In the genomic region with DNA sequence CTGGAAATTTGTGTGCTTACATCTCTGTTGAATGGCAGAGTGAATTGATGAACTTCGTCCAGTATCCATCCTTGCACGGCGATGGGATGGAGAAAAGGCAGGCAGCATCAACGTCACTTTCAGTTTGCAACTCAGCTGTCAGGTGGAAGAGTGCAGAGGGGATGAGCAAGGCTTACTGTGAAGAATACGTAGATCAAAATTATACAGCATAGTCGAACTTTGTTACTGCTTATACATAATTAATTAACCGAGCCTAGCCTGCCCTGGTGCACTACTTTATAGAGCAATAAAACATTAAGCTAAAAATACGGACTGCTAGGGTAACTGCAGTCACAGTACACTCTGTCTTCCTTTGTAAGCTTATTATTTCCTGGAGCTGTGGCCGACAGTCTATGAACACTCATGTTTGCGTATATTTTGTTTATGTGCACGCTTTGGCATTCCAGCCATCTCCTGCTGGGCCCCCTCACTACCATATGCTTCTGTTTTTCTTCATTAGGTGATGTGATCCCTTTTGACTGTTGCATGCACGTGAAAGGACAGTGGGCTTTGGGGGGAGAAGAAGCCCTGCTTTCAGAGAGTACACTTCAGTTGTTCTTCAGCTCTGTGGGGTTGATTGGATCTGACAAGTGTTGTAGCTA, we compare ENCODE assay signal across 13 mouse cellular contexts.
DNase-seq lines count a peak whose midpoint lies in the region; ATAC-seq and TF ChIP-seq lines count a peak whose summit lies in the region.
"Had no signal": no experiment of that assay in that cellular context is flagged by ENCODE, and none has a peak within 500 bp of the region (broad histone marks: within the 10 kb centered on the region; RNA-seq: fewer than 3 reads in every experiment).

No protein-coding gene starts in this region.

- 42% methylated on average over 12 of the region's 12 CpGs for WGBS in hindbrain, postnatal 0 days
- whole genome bisulfite sequencing in kidney, adult 2 months = 51% methylated on average over 12 of the region's 12 CpGs

- peak overlapping the region; percentile 8 for H3K4me3 ChIP-seq in hindbrain, postnatal 0 days (ENCODE audit: low read length)
- H3K4me3 ChIP-seq in kidney, adult 2 months (ENCODE audit: insufficient read depth, low read depth, low read length) = no peak overlapping the region

- peak; percentile 93 for ATAC-seq in hindbrain, postnatal 0 days

- H3K36me3 ChIP-seq in hindbrain, postnatal 0 days (ENCODE audit: insufficient read depth, low read length) = no peaks in the 10 kb centered on the region
- no peaks in the 10 kb centered on the region for H3K36me3 ChIP-seq in kidney, adult 2 months (ENCODE audit: control insufficient read depth, insufficient read depth, low read length)

- peak overlapping the region; percentile 43 for H3K4me2 ChIP-seq in hindbrain, postnatal 0 days (ENCODE audit: low read depth, low read length)

- peak overlapping the region; percentile 65 for H3K27ac ChIP-seq in hindbrain, postnatal 0 days
- H3K27ac ChIP-seq in kidney, adult 2 months (ENCODE audit: insufficient read depth, low read depth, low read length) = no peak overlapping the region

- no peaks in the 10 kb centered on the region for H3K4me1 ChIP-seq in hindbrain, postnatal 0 days (ENCODE audit: insufficient read depth, low read length)
- H3K4me1 ChIP-seq in kidney, adult 2 months (ENCODE audit: control insufficient read depth, insufficient read depth, low read length) = no peaks in the 10 kb centered on the region

- TF ChIP-seq POLR2A in kidney, adult 2 months (IDR thresholded peaks at IDR 0.05; ENCODE audit: low read depth, low read length) = no peak

- no peak overlapping the region for H3K9ac ChIP-seq in hindbrain, postnatal 0 days (replicated peaks; ENCODE audit: low read length)

- H3K27me3 ChIP-seq in hindbrain, postnatal 0 days (ENCODE audit: insufficient read depth, low read length) = no peaks in the 10 kb centered on the region
- no peaks in the 10 kb centered on the region for H3K27me3 ChIP-seq in kidney, adult 2 months (replicated peaks; ENCODE audit: control insufficient read depth, insufficient read depth, low read length)
- H3K27me3 ChIP-seq: CH12.LX had no signal

- no peaks in the 10 kb centered on the region for H3K9me3 ChIP-seq in hindbrain, postnatal 0 days (ENCODE audit: low read length)

- intact Hi-C loops in left cerebral cortex, postnatal 4 days (cut with DNase I) = no loop called here

- TF ChIP-seq CTCF in hindbrain, postnatal 0 days (IDR thresholded peaks at IDR 0.05; ENCODE audit: low read depth) = no peak
- TF ChIP-seq CTCF in kidney, adult 2 months (conservative IDR thresholded peaks at IDR 0.05; ENCODE audit: insufficient read depth, insufficient read length, low read depth, low read length) = no peak

- DNase-seq in left cerebral cortex, postnatal 4 days = peak; percentile 85
- DNase-seq in left cerebral cortex, adult 9 months (ENCODE audit: low spot score in 2 of 2) = no peak
- peak; percentile 58 for DNase-seq in cerebellum, adult 9-11 months
- peak; percentile 82 for DNase-seq in hindbrain, postnatal 0 days (ENCODE audit: low spot score)
- DNase-seq in retina, embryonic 14.5 days (ENCODE audit: low spot score) = peak; percentile 96
- DNase-seq in kidney, adult 2 months = no peak
- no peak for DNase-seq in testis, postnatal 10 days (ENCODE audit: low spot score)
- DNase-seq in urinary bladder, postnatal 36 days (ENCODE audit: low spot score in 2 of 2) = no peak
- DNase-seq: gastrocnemius, postnatal 10 days; heart, postnatal 14 days; kidney, postnatal 14 days; right cerebral cortex, postnatal 14 days had no signal

Comparison
In these comparisons a context has a peak if more than half of its experiments do, and no peak if none do; other contexts are left out.
1. DNase-seq: peak in left cerebral cortex, postnatal 4 days (single experiment), cerebellum, adult 9-11 months (single experiment), hindbrain, postnatal 0 days (single experiment) and retina, embryonic 14.5 days (single experiment); none in left cerebral cortex, adult 9 months (0 of 2), kidney, adult 2 months (single experiment), testis, postnatal 10 days (single experiment) and urinary bladder, postnatal 36 days (0 of 2).